Mouse (Mus musculus) heart, embryonic 15.5 days (tissue): Measurements from ENCODE around the gene Nck2. TPM values are rescaled to one million over a fixed set of nuclear protein-coding genes. Genes with fewer than 3 reads are reported as not detected.

Experiments used
- ATAC-seq: fragments of 200-750 bp; cut with Nextera tagmentation; replicated peaks from 2 replicates; pipeline ENCODE4 v1.8.0; 2017; ENCODE audit warnings: low read depth, moderate TSS enrichment; ENCODE audit not compliant: insufficient number of reproducible peaks, insufficient read depth, low FRiP score
- H3K27ac ChIP-seq: fragments of 300-500 bp; sonication (generic); 2 replicates; pipeline ENCODE4 v1.5.1; 2015; ENCODE audit warnings: mild to moderate bottlenecking, inconsistent platforms
- H3K27me3 ChIP-seq: fragments of 300-500 bp; sonication (generic); 2 replicates; pipeline ENCODE4 v1.6.1; 2015; ENCODE audit warnings: inconsistent platforms
- H3K36me3 ChIP-seq: fragments of 300-500 bp; sonication (generic); 2 replicates; pipeline ENCODE4 v1.6.1; 2015; ENCODE audit warnings: mild to moderate bottlenecking, inconsistent platforms
- H3K4me1 ChIP-seq: fragments of 300-500 bp; sonication (generic); replicated peaks from 2 replicates; pipeline ENCODE4 v1.6.1; 2015; ENCODE audit warnings: inconsistent platforms
- H3K4me2 ChIP-seq: fragments of 300-500 bp; sonication (generic); 2 replicates; pipeline ENCODE4 v1.6.1; 2015; ENCODE audit warnings: inconsistent platforms, mild to moderate bottlenecking, moderate library complexity
- H3K4me3 ChIP-seq: fragments of 300-500 bp; sonication (generic); 2 replicates; pipeline ENCODE4 v1.5.1; 2015; ENCODE audit warnings: mild to moderate bottlenecking, inconsistent platforms
- H3K9ac ChIP-seq: fragments of 300-500 bp; sonication (generic); 2 replicates; pipeline ENCODE4 v1.6.1; 2015; ENCODE audit warnings: mild to moderate bottlenecking, inconsistent platforms
- H3K9me3 ChIP-seq: fragments of 300-500 bp; sonication (generic); replicated peaks from 2 replicates; pipeline ENCODE4 v1.6.1; 2016; ENCODE audit warnings: inconsistent platforms
- WGBS: fragments of 180-500 bp; shearing (Covaris S2); methylation state at CpG from one replicate; pipeline ENCODE4 v1.1.7; 2015; ENCODE audit warnings: mixed read lengths; 5-methylcytosine and 5-hydroxymethylcytosine counted together
- polyA plus RNA-seq: library from polyadenylated mRNA; unstranded; fragments of >200 nt; fragmentation: Nextera tagmentation; extraction: Ambion mirVana; gene quantifications from 2 replicates; pipeline ENCODE4 v1.2.1, GENCODE M21; 2015

The Nck2 gene
- polyA plus RNA-seq, 1 experiment from 2014 or later: 23.5 TPM

- no peak for ATAC-seq
- no peak overlapping the region for H3K9ac ChIP-seq
- WGBS: 78% methylated on average over 4 of the region's 4 CpGs
Observed at GRCm38 (mm10) chr1:43471180-43472045, 27.0 kb downstream of the Nck2 start.

GRCm38 (mm10) chr1:43472046-43472649, 27.8 kb downstream of the Nck2 start:
- no peak overlapping the region for H3K27ac ChIP-seq
- H3K36me3 ChIP-seq: no peaks in the 10 kb centered on the region
- H3K9ac ChIP-seq: no peak overlapping the region
- H3K4me2 ChIP-seq: no peak overlapping the region
- 73% methylated on average over 8 of the region's 8 CpGs for WGBS
- no peaks in the 10 kb centered on the region for H3K9me3 ChIP-seq
- H3K4me3 ChIP-seq: no peak overlapping the region
- H3K4me1 ChIP-seq: peaks cover 57% of the 10 kb centered on the region
- no peaks in the 10 kb centered on the region for H3K27me3 ChIP-seq
- no peak for ATAC-seq

More at GRCm38 (mm10) chr1:43471180-43472045, 27.0 kb downstream of the Nck2 start:
- no peak overlapping the region for H3K27ac ChIP-seq
- H3K9me3 ChIP-seq: no peaks in the 10 kb centered on the region
- no peak overlapping the region for H3K4me2 ChIP-seq
- H3K27me3 ChIP-seq: no peaks in the 10 kb centered on the region
- H3K4me1 ChIP-seq: peaks cover 63% of the 10 kb centered on the region
- H3K4me3 ChIP-seq: no peak overlapping the region
- H3K36me3 ChIP-seq: no peaks in the 10 kb centered on the region

GRCm38 (mm10) chr1:43473734-43474534, 29.6 kb downstream of the Nck2 start:
- H3K4me1 ChIP-seq: peaks cover 39% of the 10 kb centered on the region
- no peak overlapping the region for H3K9ac ChIP-seq
- no peaks in the 10 kb centered on the region for H3K9me3 ChIP-seq
- 49% methylated on average over 5 of the region's 5 CpGs for WGBS
- H3K4me2 ChIP-seq: no peak overlapping the region
- ATAC-seq: no peak
- H3K4me3 ChIP-seq: no peak overlapping the region
- peak overlapping the region; percentile 50 for H3K27ac ChIP-seq
- no peaks in the 10 kb centered on the region for H3K36me3 ChIP-seq
- no peaks in the 10 kb centered on the region for H3K27me3 ChIP-seq

GRCm38 (mm10) chr1:43474535-43475409, 30.4 kb downstream of the Nck2 start:
- no peak overlapping the region for H3K4me3 ChIP-seq
- 54% methylated on average over 6 of the region's 6 CpGs for WGBS
- no peaks in the 10 kb centered on the region for H3K9me3 ChIP-seq
- peaks cover 31% of the 10 kb centered on the region for H3K4me1 ChIP-seq
- no peak; the same call in 1 of the 2 replicates for ATAC-seq
- no peak overlapping the region for H3K9ac ChIP-seq
- no peak overlapping the region for H3K4me2 ChIP-seq
- H3K27ac ChIP-seq: peak overlapping the region; percentile 50
- H3K36me3 ChIP-seq: no peaks in the 10 kb centered on the region
- H3K27me3 ChIP-seq: no peaks in the 10 kb centered on the region

- H3K4me1 ChIP-seq: peaks cover 20% of the 10 kb centered on the region
- no peak for ATAC-seq
- H3K9me3 ChIP-seq: no peaks in the 10 kb centered on the region
- 91% methylated on average over 3 of the region's 3 CpGs for WGBS
- no peaks in the 10 kb centered on the region for H3K27me3 ChIP-seq
- no peak overlapping the region for H3K9ac ChIP-seq
- no peak overlapping the region for H3K4me2 ChIP-seq
- no peaks in the 10 kb centered on the region for H3K36me3 ChIP-seq
- no peak overlapping the region for H3K4me3 ChIP-seq
- no peak overlapping the region for H3K27ac ChIP-seq
Observed at GRCm38 (mm10) chr1:43477954-43478353, 33.6 kb downstream of the Nck2 start.

GRCm38 (mm10) chr1:43485204-43485603, 40.8 kb downstream of the Nck2 start:
- Histone ChIP-seq H3K4me1 (peaks cover 24% of the 10 kb centered on the region), H3K27ac (no peak overlapping the region), H3K4me2 (no peak overlapping the region), H3K9ac (no peak overlapping the region), H3K4me3 (no peak overlapping the region), H3K27me3 (no peaks in the 10 kb centered on the region), H3K36me3 (no peaks in the 10 kb centered on the region), H3K9me3 (no peaks in the 10 kb centered on the region)
- ATAC-seq: no peak
- WGBS: 89% methylated on average over 9 of the region's 9 CpGs

GRCm38 (mm10) chr1:43486500-43486899, 42.1 kb downstream of the Nck2 start:
- no peaks in the 10 kb centered on the region for H3K9me3 ChIP-seq
- H3K9ac ChIP-seq: no peak overlapping the region
- H3K4me2 ChIP-seq: no peak overlapping the region
- 72% methylated on average over 3 of the region's 3 CpGs for WGBS
- no peak overlapping the region for H3K4me3 ChIP-seq
- H3K4me1 ChIP-seq: peaks cover 24% of the 10 kb centered on the region
- no peaks in the 10 kb centered on the region for H3K27me3 ChIP-seq
- no peak for ATAC-seq
- no peaks in the 10 kb centered on the region for H3K36me3 ChIP-seq
- H3K27ac ChIP-seq: no peak overlapping the region

GRCm38 (mm10) chr1:43486956-43487722, 42.8 kb downstream of the Nck2 start:
- no peaks in the 10 kb centered on the region for H3K27me3 ChIP-seq
- H3K4me1 ChIP-seq: peaks cover 24% of the 10 kb centered on the region
- H3K9me3 ChIP-seq: no peaks in the 10 kb centered on the region
- H3K36me3 ChIP-seq: no peaks in the 10 kb centered on the region
- WGBS: 88% methylated on average over 3 of the region's 3 CpGs
- H3K4me3 ChIP-seq: no peak overlapping the region
- H3K27ac ChIP-seq: no peak overlapping the region
- no peak overlapping the region for H3K9ac ChIP-seq
- no peak overlapping the region for H3K4me2 ChIP-seq
- no peak for ATAC-seq

GRCm38 (mm10) chr1:43489311-43489710, 44.9 kb downstream of the Nck2 start:
- Histone ChIP-seq H3K4me2 (no peak overlapping the region), H3K27me3 (no peaks in the 10 kb centered on the region), H3K36me3 (no peaks in the 10 kb centered on the region), H3K4me1 (peaks cover 21% of the 10 kb centered on the region), H3K27ac (no peak overlapping the region), H3K4me3 (no peak overlapping the region), H3K9me3 (no peaks in the 10 kb centered on the region), H3K9ac (no peak overlapping the region)
- no peak for ATAC-seq

- no peak for ATAC-seq
- peaks cover 13% of the 10 kb centered on the region for H3K4me1 ChIP-seq
- no peak overlapping the region for H3K27ac ChIP-seq
- H3K27me3 ChIP-seq: no peaks in the 10 kb centered on the region
- no peaks in the 10 kb centered on the region for H3K9me3 ChIP-seq
- no peak overlapping the region for H3K9ac ChIP-seq
- H3K4me2 ChIP-seq: no peak overlapping the region
- 88% methylated on average over 8 of the region's 8 CpGs for WGBS
- no peak overlapping the region for H3K4me3 ChIP-seq
- no peaks in the 10 kb centered on the region for H3K36me3 ChIP-seq
Observed at GRCm38 (mm10) chr1:43491506-43492269, 47.3 kb downstream of the Nck2 start.
